Mouse (Mus musculus) heart, adult 2 months (tissue): Measurements from ENCODE around the gene Ppard.

Experiments
- CTCF ChIP-seq: fragments of 200-600 bp; IDR thresholded peaks from 2 replicates; pipeline ENCODE4 v1.8.1; 2022; ENCODE audit warnings: antibody characterized with exemption, mild to moderate bottlenecking, moderate library complexity
- EP300 ChIP-seq: fragments of 200-500 bp; IDR thresholded peaks from 2 replicates; pipeline ENCODE4 v1.6.1; 2011; ENCODE audit warnings: low read depth, low read length, control low read depth; ENCODE audit not compliant: insufficient read depth
- POLR2A ChIP-seq: fragments of 200-500 bp; IDR thresholded peaks from 2 replicates; pipeline ENCODE4 v1.6.1; 2011; ENCODE audit warnings: mild to moderate bottlenecking, low read depth, low read length, control low read depth; ENCODE audit not compliant: insufficient read depth

DNA sequence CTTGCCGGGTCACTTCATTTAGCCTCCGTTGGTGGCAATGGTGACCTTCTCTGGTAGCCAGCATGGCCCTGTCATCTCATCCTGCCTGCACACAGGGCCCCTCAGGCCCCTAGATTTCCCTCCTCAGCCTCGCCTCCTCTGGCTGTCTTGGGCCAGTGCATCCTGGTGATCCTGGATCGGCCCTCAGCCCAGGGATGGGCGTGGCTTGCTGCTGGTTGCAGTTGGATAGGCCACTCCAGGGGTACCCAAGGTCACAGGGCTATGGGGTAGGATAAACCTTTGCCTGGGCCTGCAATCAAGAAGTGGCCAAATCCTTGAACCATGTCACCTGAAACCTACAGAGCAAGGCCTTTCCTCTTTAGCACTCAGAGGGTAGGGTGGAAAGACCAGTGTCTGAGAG is 54.5 kb downstream of the Ppard start:
- TF ChIP-seq CTCF (no peak), EP300 (no peak), POLR2A (no peak)
